Mouse (Mus musculus): ENCODE data around the gene 2010109A12Rik. TPM values are rescaled to one million over a fixed set of nuclear protein-coding genes. Genes with fewer than 3 reads are reported as not detected.

2010109A12Rik gene
- polyA plus RNA-seq, 1 experiment from 2014 or later: 2.4 TPM

- ATAC-seq (replicated peaks): no peak; the same call in 1 of the 2 replicates
- H3K9ac ChIP-seq: no peak overlapping the region
- no peak overlapping the region for H3K27ac ChIP-seq
- H3K36me3 ChIP-seq (replicated peaks): peaks cover 24% of the 10 kb centered on the region
- 96% methylated on average over 5 of the region's 5 CpGs for WGBS
- no peak overlapping the region for H3K4me2 ChIP-seq
- no peak overlapping the region for H3K4me3 ChIP-seq
- no peaks in the 10 kb centered on the region for H3K9me3 ChIP-seq
- H3K27me3 ChIP-seq (replicated peaks): no peaks in the 10 kb centered on the region
- H3K4me1 ChIP-seq: no peaks in the 10 kb centered on the region
These were observed 15.9 kb upstream of the 2010109A12Rik start for GRCm38 (mm10) chr5:93190428-93190827.

DNA sequence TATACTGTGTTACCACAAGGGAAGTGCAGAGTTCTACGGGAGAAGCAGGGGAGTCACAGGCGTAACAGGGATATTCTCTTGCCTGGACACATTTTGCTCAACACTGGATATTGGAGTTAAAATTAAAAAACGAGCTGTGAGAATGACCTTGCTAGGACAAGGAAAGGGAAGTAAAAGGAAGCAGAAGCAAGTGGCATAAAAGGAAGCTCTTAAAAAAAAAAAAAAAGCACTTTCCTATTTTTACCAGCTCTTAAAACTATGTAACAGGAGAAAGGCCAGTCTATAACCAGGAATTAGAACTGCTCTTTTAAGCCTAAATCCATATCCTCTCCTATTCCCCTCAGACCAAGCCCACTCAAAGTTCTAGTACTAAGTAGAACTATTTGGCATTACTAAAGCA lies 8.1 kb upstream of the 2010109A12Rik start:
- Histone ChIP-seq H3K4me2 (no peak overlapping the region), H3K27me3 (replicated peaks) (no peaks in the 10 kb centered on the region), H3K9me3 (no peaks in the 10 kb centered on the region), H3K4me3 (no peak overlapping the region), H3K9ac (no peak overlapping the region), H3K4me1 (peaks cover 4% of the 10 kb centered on the region), H3K27ac (no peak overlapping the region), H3K36me3 (replicated peaks) (peaks cover 18% of the 10 kb centered on the region; the same call in 1 of the 2 replicates)
- no peak for ATAC-seq (replicated peaks)
- WGBS: 88% methylated on average over 3 of the region's 3 CpGs

DNA sequence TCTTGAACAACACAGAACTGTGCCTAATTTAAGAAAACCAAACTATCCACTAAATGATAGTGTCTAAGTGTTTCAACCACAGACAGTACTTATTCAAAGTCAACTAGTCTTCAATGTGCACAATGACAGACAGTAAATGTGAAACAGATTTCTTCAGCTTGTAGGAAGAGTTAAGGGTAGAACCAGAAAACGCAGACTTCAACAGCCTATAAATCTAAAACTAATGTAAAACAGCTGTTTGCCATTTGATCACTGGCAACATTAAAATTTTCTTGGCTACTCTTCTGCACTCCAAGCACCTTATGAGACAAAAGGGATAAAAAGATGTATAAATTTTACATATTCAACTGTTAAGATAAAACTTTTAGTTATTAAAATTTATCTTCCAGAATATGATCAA lies 5.1 kb upstream of the 2010109A12Rik start:
- Histone ChIP-seq H3K9me3 (no peaks in the 10 kb centered on the region), H3K9ac (no peak overlapping the region), H3K36me3 (replicated peaks) (peaks cover 15% of the 10 kb centered on the region; the same call in 1 of the 2 replicates), H3K4me3 (no peak overlapping the region), H3K27ac (no peak overlapping the region), H3K4me1 (peaks cover 16% of the 10 kb centered on the region), H3K4me2 (no peak overlapping the region), H3K27me3 (replicated peaks) (no peaks in the 10 kb centered on the region)
- no peak for ATAC-seq (replicated peaks)
- 97% methylated on average over 1 of the region's 1 CpGs for WGBS

- Histone ChIP-seq H3K27me3 (replicated peaks) (no peaks in the 10 kb centered on the region), H3K9me3 (no peaks in the 10 kb centered on the region), H3K4me2 (peak overlapping the region; percentile 78), H3K4me3 (peak overlapping the region; percentile 98), H3K36me3 (replicated peaks) (peaks cover 2% of the 10 kb centered on the region; the same call in 1 of the 2 replicates), H3K27ac (peak overlapping the region; percentile 92), H3K4me1 (peaks cover 25% of the 10 kb centered on the region), H3K9ac (peak overlapping the region; percentile 96)
- WGBS: under 1% methylated on average over 63 of the region's 63 CpGs
- peak; percentile 73 for ATAC-seq (replicated peaks)
These were observed 778 bp upstream of the 2010109A12Rik start for GRCm38 (mm10) chr5:93205371-93206108.

DNA sequence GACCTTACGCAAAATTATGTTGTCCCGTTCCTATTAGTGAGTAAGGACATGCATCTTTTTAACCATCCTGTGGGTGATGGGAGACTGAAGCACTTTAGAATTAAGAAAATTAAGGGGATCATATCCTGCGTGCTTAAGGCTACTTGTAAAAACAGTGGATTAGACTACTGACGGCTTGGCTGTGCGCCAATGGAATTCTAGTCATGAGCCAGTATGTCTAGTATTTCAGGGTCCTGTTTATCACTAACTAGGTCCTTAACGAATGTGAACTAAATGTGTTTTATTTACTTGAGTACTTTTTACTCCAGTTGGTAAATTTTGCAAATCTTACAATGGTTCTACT lies 659 bp downstream of the 2010109A12Rik start:
- 5% methylated on average over 6 of the region's 6 CpGs for WGBS
- Histone ChIP-seq H3K4me3 (peak overlapping the region; percentile 98), H3K9me3 (no peaks in the 10 kb centered on the region), H3K4me1 (peaks cover 25% of the 10 kb centered on the region), H3K27ac (peak overlapping the region; percentile 92), H3K4me2 (peak overlapping the region; percentile 78), H3K27me3 (replicated peaks) (no peaks in the 10 kb centered on the region), H3K36me3 (replicated peaks) (no peaks in the 10 kb centered on the region), H3K9ac (peak overlapping the region; percentile 96)
- no peak for ATAC-seq (replicated peaks)

GRCm38 (mm10) chr5:93207555-93207954 lies 1.2 kb downstream of the 2010109A12Rik start:
- Histone ChIP-seq H3K27me3 (replicated peaks) (no peaks in the 10 kb centered on the region), H3K9ac (no peak overlapping the region), H3K36me3 (replicated peaks) (no peaks in the 10 kb centered on the region), H3K9me3 (no peaks in the 10 kb centered on the region), H3K4me1 (peaks cover 25% of the 10 kb centered on the region), H3K27ac (peak overlapping the region; percentile 92), H3K4me3 (no peak overlapping the region), H3K4me2 (no peak overlapping the region)
- no peak for ATAC-seq (replicated peaks)
- WGBS: 56% methylated on average over 1 of the region's 1 CpGs

- WGBS: 84% methylated on average over 3 of the region's 3 CpGs
- H3K27ac ChIP-seq: no peak overlapping the region
- no peak overlapping the region for H3K9ac ChIP-seq
- no peak for ATAC-seq (replicated peaks)
- H3K27me3 ChIP-seq (replicated peaks): no peaks in the 10 kb centered on the region
- H3K4me3 ChIP-seq: no peak overlapping the region
- H3K4me1 ChIP-seq: no peaks in the 10 kb centered on the region
- H3K4me2 ChIP-seq: no peak overlapping the region
- H3K9me3 ChIP-seq: no peaks in the 10 kb centered on the region
- no peaks in the 10 kb centered on the region for H3K36me3 ChIP-seq (replicated peaks)
These were observed 12.1 kb downstream of the 2010109A12Rik start for GRCm38 (mm10) chr5:93218375-93218774.

DNA sequence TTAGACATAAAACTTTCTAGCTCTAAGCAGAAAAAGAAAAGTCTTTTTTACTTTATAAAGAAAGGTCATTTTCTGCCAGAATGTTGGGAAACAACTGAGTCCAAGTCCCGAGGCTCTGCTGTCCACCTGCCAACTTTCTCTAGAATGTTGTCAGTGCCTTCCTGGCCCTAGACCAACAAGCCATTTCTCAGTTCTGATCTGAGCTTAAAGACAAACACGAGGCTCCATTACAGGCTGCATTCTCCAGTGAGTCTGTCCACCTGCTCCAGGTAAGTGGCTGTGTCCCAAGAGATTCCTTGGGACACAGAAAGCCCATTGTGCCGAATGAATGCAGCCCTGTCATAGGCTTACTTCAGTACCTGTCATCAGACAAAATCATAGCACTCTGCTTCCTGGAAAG lies 15.3 kb downstream of the 2010109A12Rik start:
- no peak overlapping the region for H3K9ac ChIP-seq
- H3K4me1 ChIP-seq: no peaks in the 10 kb centered on the region
- no peak overlapping the region for H3K27ac ChIP-seq
- H3K4me2 ChIP-seq: no peak overlapping the region
- ATAC-seq (replicated peaks): no peak
- no peaks in the 10 kb centered on the region for H3K9me3 ChIP-seq
- no peaks in the 10 kb centered on the region for H3K27me3 ChIP-seq (replicated peaks)
- H3K4me3 ChIP-seq: no peak overlapping the region
- H3K36me3 ChIP-seq (replicated peaks): no peaks in the 10 kb centered on the region
- 76% methylated on average over 3 of the region's 3 CpGs for WGBS

DNA sequence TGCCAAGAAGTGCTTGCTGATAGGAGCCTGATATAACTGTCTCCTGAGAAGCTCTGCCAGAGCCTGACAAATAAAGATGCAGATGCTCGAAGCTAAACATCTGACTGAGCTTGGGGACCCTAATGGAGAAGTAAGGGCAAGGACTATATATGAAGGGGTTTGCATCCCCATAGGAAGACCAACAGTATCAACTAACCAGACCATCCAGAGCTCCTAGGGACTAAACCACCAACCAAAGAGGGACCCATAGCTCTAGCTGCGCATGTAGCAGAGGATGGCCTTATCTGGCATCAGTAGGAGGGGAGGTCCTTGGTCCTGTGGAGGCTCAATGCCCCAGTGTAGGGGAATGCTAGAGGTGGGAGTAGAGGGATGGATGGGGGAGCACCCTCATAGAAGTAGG lies 18.2 kb downstream of the 2010109A12Rik start:
- no peak overlapping the region for H3K4me3 ChIP-seq
- WGBS: 74% methylated on average over 2 of the region's 2 CpGs
- H3K4me2 ChIP-seq: no peak overlapping the region
- no peaks in the 10 kb centered on the region for H3K36me3 ChIP-seq (replicated peaks)
- H3K9ac ChIP-seq: no peak overlapping the region
- no peak for ATAC-seq (replicated peaks)
- H3K27me3 ChIP-seq (replicated peaks): no peaks in the 10 kb centered on the region
- no peak overlapping the region for H3K27ac ChIP-seq
- no peaks in the 10 kb centered on the region for H3K4me1 ChIP-seq
- no peaks in the 10 kb centered on the region for H3K9me3 ChIP-seq

- no peak overlapping the region for H3K9ac ChIP-seq
- H3K27me3 ChIP-seq (replicated peaks): no peaks in the 10 kb centered on the region
- H3K36me3 ChIP-seq (replicated peaks): no peaks in the 10 kb centered on the region
- H3K4me2 ChIP-seq: no peak overlapping the region
- H3K4me3 ChIP-seq: no peak overlapping the region
- H3K4me1 ChIP-seq: no peaks in the 10 kb centered on the region
- no peak for ATAC-seq (replicated peaks)
- no peak overlapping the region for H3K27ac ChIP-seq
- H3K9me3 ChIP-seq: no peaks in the 10 kb centered on the region
- 87% methylated on average over 3 of the region's 3 CpGs for WGBS
These were observed 20.8 kb downstream of the 2010109A12Rik start for GRCm38 (mm10) chr5:93227157-93227556.

DNA sequence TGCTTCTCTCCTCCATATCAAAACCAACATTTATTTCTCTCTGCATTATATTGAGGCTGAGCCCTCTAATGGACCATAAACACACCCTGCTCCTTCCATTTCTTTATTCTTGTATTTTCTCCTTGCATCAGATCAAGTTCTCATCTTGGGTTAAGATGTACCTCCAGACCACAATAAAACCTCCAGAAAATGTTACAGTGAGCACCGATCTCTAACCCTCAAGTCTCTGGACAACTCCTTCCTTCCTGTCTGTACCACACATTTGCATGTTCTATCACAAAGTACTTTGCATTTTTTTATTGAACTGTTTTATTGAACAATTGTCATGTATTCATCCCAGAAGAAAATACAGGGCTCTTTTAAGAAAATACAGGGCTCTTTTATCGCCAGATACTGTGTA lies 23.2 kb downstream of the 2010109A12Rik start:
- ATAC-seq (replicated peaks): no peak
- WGBS: 88% methylated on average over 2 of the region's 2 CpGs
- H3K9ac ChIP-seq: no peak overlapping the region

GRCm38 (mm10) chr5:93231721-93232120 lies 25.4 kb downstream of the 2010109A12Rik start:
- Histone ChIP-seq H3K9me3 (no peaks in the 10 kb centered on the region), H3K27ac (no peak overlapping the region), H3K4me1 (no peaks in the 10 kb centered on the region), H3K4me2 (no peak overlapping the region), H3K36me3 (replicated peaks) (no peaks in the 10 kb centered on the region), H3K9ac (no peak overlapping the region), H3K4me3 (no peak overlapping the region), H3K27me3 (replicated peaks) (no peaks in the 10 kb centered on the region)
- ATAC-seq (replicated peaks): no peak
- WGBS: 70% methylated on average over 3 of the region's 3 CpGs

More for the DNA sequence above, 23.2 kb downstream of the 2010109A12Rik start:
- Histone ChIP-seq H3K27ac (no peak overlapping the region), H3K4me3 (no peak overlapping the region), H3K36me3 (replicated peaks) (no peaks in the 10 kb centered on the region), H3K27me3 (replicated peaks) (no peaks in the 10 kb centered on the region), H3K4me2 (no peak overlapping the region), H3K9me3 (no peaks in the 10 kb centered on the region), H3K4me1 (no peaks in the 10 kb centered on the region)

DNA sequence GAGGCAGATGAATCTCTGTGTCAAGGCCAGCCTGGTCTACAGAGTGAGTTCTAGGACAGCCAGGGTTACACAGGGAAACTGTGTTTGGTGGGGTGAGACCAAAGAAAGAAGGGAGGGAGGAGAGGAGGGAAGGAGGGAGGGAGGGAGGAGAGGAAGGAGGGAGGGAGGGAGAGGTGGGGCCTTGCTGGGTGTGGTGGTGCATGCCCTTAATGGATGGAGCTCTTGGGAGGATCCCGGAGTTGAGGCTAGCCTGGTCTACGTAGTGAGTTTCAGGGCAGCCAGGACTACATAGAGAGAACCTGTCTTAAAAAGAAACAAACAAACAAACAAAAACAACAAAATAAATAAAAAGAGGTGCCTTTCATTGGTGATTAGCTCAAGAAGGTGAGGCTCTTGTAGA lies 26.5 kb downstream of the 2010109A12Rik start:
- no peak overlapping the region for H3K27ac ChIP-seq
- no peaks in the 10 kb centered on the region for H3K9me3 ChIP-seq
- no peaks in the 10 kb centered on the region for H3K36me3 ChIP-seq (replicated peaks)
- no peak for ATAC-seq (replicated peaks)
- H3K4me3 ChIP-seq: no peak overlapping the region
- 87% methylated on average over 2 of the region's 2 CpGs for WGBS
- H3K4me2 ChIP-seq: no peak overlapping the region
- H3K4me1 ChIP-seq: no peaks in the 10 kb centered on the region
- no peaks in the 10 kb centered on the region for H3K27me3 ChIP-seq (replicated peaks)
- no peak overlapping the region for H3K9ac ChIP-seq
